Mouse (Mus musculus): ENCODE results near the gene Stoml1.
"Not testable (repeated sequence)": the region's sequence is repeated elsewhere in the genome, so short reads cannot be mapped to it uniquely, and the experiment has no call there.

DNA sequence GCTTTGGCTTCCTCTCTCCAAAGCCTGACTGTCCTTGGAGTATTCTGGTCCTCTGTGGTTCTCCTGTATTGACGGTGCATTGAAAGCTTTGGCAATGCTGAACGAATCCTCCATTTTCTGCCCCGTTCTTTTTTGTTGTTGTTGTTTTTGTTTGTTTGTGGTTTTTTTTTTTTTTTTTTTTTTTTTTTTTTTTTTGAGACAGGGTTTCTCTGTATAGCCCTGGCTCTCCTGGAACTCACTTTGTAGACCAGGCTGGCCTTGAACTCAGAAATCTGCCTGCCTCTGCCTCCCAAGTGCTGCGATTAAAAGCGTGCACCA is 800 bp downstream of the Stoml1 start:
- TF ChIP-seq CTCF, EP300 (IDR thresholded peaks at IDR 0.05): not testable (repeated sequence)

Data from lung, postnatal 0 days (tissue).